Mouse (Mus musculus): ENCODE measurements around the gene Zfp13.
A peak's percentile ranks its signal among the peaks of the same experiment; 100 is the strongest.
"Not testable (repeated sequence)": the region's sequence is repeated elsewhere in the genome, so short reads cannot be mapped to it uniquely, and the experiment has no call there.

Gene Zfp13

DNA sequence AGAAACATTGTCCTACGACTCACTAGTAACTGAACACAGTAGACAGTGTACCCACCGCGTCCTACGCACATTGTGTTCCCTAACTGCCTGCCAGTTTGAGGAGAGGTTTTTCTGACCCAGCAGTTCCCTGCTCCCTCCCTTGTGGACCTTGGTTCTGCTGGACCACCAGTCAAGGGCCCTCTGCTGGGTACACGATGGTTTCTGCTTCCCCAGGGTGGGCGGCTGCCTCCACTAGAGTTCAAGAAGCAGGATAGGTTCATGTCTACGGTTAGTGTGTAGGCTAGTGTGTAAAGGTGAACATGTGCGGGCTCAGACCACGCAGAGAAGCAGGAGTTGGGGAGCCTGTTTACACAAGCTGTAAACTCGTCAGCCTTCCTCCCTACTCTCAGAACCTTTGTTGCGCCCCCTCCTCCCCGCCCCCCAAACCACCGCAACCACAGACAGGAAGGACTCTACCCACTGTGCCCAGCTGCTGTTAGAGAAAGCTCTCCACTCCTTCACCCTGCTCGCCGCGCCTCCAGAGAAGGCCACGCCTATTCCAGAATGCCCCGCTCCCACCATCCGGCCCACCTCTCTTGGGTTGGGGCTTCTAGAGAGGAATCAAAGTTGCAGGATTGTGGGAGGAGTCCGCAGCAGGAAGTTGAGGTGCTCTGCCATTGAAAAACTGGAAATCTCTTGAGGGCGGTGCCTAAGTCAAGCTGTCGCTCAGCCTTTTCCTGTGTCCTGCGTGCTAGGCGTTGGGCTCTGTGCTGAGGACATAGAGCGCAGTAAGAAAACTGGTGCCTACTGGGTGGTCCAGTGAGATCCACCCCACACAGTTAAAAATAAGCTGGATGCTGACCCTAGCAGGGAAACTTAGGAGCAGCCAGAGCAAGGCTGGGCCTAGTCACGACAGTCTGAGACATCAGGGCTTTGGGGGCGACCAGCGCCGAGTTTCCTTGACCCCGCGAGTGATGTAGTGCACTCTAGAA lies at the start of gene Zfp13:
Gene Zfp13, minus strand, starts transcription at position 906 of the 971 bp plus-strand sequence.
- peak; percentile 84 to 88 for DNase-seq (ENCODE audit: low spot score in 2 of 2)

- DNase-seq (ENCODE audit: low spot score in 2 of 2), result no peak
These were observed 46.6 kb upstream of the Zfp13 start for GRCm38 (mm10) chr17:23645894-23646293.

DNA sequence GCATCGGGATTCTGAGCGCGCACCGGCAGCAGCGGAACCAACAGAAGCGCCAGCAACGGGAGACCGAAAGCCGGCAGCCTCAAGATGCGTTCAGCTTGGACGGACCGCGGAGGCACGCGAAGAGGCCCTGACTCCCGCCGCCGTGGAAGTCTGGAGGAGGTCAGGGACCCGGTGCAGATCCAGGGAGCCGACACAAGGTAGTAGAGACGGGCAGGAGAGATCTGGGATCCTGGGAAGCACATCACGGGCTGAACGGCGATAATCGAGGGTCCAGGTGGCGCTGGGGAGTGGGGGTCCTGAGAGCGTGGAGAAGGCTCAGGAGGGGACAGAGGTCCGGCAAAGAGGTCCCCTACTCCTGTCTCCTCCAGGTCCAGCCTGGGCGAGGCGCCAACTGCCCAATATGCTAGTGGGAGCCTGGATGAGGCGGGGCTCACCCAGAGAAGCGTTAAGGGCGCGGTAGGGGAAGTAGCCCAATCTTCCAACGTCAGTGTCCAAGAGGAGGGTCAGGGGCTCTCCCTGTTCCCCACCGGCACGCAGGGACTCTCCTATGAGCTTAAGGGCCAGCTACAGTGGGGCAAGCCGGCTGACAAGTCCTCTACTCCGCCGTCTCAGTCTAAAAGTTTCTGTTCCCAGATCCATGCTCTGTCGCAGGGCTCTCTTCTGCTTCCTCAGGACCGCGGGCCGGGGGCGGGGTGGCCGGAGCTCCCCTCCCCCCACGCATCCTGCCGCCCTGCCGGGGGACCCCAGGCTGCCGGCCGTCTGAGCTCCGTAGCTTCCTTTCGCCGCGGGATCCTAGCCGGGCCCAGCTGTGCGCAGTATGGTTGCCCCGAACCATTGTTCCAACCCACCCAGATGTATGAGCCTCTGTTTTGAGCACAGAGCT lies 45.6 kb upstream of the Zfp13 start, which contains the start of gene Mmp25:
Gene Mmp25, minus strand, starts transcription at position 665 of the 883 bp plus-strand sequence.
- DNase-seq (ENCODE audit: low spot score in 2 of 2), result no peak

DNA sequence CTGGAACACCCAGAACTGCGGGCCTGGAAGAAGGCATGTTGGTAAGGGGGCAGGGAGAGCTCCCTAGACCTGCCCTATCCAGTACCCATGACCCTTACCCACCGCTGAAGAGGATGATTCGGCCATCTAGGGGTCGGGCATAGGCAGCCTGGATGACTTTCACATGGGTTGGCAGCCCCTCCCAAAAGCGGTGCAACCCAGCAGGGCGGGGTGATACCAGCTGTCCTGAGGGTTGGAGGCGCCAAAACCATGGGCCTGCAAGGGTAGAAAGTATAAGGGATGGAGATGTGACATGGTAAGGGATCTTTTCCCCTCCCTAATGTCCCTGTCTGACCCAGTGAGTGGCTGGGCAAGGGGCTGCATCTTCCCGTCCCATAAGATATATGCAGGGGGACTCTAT lies 32.0 kb upstream of the Zfp13 start:
- no peak for DNase-seq (ENCODE audit: low spot score in 2 of 2)

DNA sequence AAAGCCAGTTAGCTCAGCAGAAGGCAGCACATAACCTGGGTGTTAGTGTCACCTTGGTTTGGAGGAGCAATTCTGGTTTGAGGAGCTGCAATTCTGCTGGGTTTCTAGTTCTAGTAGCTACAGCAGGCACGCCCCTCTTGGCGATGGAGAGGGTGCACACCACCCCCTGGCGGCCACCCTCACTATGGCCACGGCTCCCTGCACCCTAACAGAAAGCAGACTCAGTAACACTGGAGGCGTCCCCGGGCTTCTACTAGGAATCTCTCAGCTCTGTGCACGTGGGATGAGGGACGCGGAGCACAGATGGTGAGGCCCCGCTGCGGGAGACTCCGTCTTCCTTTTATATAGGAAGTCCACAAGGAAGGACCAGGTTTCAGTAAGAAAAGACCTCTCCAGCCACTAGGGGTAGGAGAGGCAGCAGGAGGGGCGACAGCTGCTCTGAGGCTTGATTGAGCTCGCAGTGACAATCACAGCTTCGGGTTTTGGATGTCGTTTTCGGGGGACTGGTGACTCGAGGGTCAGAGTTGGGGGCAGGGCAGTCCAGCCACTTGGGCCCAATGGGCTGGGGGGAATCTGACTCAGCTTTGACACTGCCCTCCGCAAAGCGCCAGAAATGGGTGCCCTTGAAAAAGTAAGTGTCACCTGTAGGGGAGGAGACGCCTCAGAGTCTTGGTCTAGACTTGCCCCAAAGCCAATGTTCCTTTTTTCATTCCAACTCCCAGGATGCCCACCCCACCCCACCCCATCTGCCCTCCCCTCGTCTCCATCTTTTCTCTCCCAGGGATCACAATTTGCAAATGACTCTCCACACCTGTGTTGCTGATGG lies 31.1 kb upstream of the Zfp13 start:
- DNase-seq (ENCODE audit: low spot score in 2 of 2), result peak; percentile 49 to 63

DNA sequence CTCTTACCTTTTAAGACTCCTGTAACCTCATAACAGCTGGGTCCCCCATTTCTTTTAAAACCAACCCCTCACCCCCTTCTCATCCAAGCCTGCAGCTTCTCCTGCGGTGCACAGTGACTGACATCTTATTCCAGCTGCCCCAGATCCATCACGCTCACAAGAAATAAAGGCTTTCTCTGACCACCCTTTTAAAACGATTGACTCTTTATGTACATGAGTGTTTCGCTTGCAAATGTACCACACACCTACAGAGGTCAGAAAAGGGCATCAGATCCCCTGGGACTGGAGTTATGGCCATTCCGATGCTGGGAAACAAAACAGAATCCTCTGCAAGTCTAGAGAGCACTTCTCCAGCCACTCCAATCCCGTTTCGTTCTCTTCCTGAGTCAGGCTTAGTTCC lies 28.5 kb upstream of the Zfp13 start:
- DNase-seq (ENCODE audit: low spot score in 2 of 2), result no peak

- peak in 1 of 2 experiments; percentile 23 for DNase-seq (ENCODE audit: low spot score in 2 of 2)
These were observed 21.1 kb upstream of the Zfp13 start for GRCm38 (mm10) chr17:23620351-23620750.

GRCm38 (mm10) chr17:23617087-23617486 lies 17.8 kb upstream of the Zfp13 start:
- DNase-seq (ENCODE audit: low spot score in 2 of 2), result peak in 1 of 2 experiments; percentile 17

GRCm38 (mm10) chr17:23610361-23610800 lies 11.1 kb upstream of the Zfp13 start:
- DNase-seq (ENCODE audit: low spot score in 2 of 2), result peak; percentile 82 to 84

GRCm38 (mm10) chr17:23609612-23610011 lies 10.3 kb upstream of the Zfp13 start:
- DNase-seq (ENCODE audit: low spot score in 2 of 2), result no peak

- DNase-seq (ENCODE audit: low spot score in 2 of 2), result no peak
These were observed 5.9 kb upstream of the Zfp13 start for GRCm38 (mm10) chr17:23605220-23605619.

DNA sequence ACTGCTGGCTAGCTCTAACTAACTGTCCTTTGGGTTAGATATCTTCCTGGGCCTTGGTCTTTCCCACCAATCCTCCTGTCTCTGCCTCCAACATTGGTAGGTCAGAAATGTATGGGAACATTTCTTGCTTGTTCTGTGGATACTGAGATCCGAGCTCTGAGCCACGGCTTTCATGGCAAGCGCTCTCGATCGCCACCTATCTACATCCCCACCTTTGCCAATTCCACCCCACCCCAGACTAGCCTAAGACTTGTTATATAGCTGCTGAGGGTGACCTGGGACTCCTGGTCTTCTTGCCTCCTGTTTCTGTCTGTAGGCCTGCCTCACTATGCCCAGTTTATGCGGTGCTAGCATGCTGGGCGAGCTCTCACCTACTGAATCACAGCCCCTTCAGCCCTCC lies 5.1 kb upstream of the Zfp13 start:
- DNase-seq (ENCODE audit: low spot score in 2 of 2), result no peak

- peak in 1 of 2 experiments; percentile 29 for DNase-seq (ENCODE audit: low spot score in 2 of 2)
These were observed 4.3 kb upstream of the Zfp13 start for GRCm38 (mm10) chr17:23603542-23603941.

DNA sequence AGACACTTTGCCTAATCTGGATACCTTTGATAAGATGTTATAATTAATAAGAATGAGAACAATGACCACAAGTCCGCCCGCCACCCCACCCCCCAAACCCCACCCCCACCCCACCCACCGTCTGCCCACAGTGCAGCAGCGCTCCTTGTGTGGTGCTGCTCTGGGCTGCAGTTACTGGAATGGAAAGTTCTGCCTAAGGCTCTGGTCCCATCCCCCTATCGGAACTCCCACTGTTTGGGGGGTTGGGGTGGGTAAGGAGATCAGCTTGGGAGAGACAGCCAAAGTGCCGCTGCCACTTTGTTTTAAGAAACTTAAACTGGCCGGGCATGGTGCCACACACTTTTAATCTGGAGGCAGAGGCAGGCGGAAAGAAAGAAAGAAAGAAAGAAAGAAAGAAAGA lies 3.8 kb upstream of the Zfp13 start:
- no peak for DNase-seq (ENCODE audit: low spot score in 2 of 2)

DNA sequence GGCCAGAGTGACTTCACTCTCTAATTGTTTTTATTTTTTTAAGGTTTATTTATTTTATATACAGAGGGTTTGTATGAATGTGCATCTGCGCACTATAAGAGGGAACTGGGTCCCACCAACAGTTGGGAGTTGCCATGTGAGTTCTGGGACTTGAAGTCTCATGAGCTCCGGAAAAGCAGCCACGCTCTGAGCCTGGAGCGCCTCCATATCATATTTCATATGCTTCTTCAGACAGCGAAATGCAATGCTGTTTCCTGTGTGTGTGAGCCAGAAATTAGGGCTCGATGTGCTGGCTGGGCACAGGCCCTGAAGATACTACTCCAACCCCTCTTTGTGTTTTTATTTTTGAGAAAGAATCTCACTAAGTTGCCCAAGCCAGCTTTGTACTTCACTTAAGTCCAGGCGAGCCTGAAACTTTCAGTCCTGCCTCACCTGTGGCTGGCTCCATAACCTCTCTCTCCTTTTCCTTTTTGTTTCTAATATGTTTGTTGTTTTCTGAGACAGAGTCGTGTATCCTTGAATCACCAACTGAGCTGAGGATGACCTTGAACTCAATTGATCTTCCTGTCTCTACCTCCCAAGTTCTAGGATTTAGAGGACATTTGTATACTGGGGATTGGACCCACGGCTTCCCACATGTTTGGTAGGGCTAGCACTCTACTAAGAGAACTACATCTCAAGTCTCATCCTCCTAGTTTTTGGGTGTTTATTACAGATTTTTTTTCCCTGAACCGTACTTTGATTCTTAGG lies 2.7 kb upstream of the Zfp13 start:
- no peak for DNase-seq (ENCODE audit: low spot score in 2 of 2)

DNA sequence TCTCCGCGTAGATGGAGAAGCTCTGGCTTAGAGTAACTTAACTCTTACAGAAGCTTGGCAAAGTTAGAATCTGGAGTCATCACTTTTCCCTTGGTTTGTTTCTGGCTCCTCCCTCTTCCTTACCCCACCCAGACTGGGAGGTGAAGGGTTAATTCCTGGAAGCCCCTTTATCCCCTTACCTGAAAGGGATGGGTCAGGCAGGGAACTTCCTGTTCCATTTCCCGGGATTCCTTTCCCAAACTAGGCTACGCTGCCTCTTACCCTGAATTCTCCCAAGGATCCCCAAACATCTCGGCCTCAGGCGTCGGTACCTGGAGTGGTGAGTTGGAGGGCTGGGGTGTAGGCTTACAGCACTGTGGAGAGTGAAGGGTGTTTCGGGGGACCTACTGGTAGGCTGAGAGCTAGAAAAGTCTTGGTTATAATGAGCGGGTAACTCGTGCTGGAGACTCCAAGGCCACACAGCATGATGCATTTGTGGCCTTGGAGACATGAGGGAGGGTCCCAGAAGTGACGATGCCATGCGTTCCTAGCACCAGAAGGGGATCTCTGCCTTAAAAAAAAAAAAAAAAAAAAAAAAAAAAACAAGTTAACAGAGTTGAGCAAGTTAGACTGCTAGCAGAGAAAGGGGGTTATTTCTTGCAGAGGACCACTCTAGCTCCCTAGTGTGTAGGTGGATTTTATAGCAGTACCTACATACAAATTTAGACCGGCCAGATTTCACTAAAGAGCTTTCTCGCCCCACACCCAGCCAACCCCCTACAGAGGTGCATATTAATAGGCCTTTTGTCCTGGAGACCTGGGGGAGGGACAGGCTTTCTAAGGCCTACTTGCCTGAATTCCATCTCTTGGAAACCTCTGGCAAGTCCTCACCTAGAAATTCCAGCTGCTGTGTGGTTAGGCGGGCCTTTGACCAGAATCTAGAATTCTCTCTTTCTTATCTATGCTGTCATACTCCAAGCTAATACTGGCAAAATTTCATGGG lies 1.6 kb upstream of the Zfp13 start, which contains the start of gene Zscan10:
Gene Zscan10, plus strand, starts transcription at position 216 of the 982 bp plus-strand sequence.
- DNase-seq (ENCODE audit: low spot score in 2 of 2), result no peak

DNA sequence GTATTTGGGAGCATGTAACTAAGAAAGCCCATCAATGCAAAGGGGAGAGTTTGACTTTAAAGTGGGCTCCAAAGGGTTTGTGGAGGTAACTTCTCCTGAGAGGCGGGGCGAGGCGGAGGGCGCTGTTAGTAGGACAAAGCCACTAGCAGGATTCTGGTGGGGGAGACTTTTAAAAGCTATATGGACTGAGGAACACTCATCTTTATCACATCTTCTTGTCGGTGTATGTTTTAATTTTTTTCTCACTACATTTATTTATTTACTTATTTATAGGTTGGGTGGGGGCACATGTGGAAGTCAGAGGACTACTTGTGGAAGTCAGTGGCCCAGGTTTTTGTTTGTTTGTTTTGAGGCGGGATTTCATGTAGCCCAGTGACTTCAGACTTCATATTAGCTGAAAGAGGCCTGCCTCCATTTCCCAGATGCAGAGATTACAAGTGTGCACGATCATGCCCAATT lies 347 bp upstream of the Zfp13 start:
- peak in 1 of 2 experiments; percentile 20 for DNase-seq (ENCODE audit: low spot score in 2 of 2)

GRCm38 (mm10) chr17:23595139-23595538 lies 4.1 kb downstream of the Zfp13 start:
- not testable (repeated sequence) for DNase-seq (ENCODE audit: low spot score in 2 of 2)

DNA sequence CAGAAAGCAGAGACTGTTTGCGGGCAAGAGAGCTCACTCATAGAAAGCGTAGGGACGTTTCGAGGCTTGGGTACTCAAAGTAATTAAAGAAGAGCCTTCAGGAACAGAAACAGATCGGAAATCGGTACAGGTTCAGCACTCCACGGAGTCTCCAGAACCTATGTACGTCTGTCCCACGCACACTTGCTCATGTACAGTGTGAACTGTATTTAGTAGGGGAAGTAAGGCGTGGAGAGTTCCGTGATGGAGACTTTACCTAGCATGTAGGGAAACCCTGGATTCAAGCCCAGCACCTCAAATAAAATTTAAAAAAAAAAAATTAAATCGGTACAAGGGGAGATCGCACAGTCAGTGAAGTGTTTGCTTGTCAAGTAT lies 6.4 kb downstream of the Zfp13 start:
- DNase-seq (ENCODE audit: low spot score in 2 of 2), result no peak
